Mouse (Mus musculus) urinary bladder, postnatal 25 days (tissue): ENCODE measurements at regions not wholly inside any gene's neighbourhood (a gene's known extent, or its start where the extent isn't known, plus 50 kb on each side); places are given as distances from the start of the nearest gene placed in this dataset.

Experiments used
- DNase-seq: peaks from one replicate; pipeline ENCODE4 v3.0.0; 2022; ENCODE audit warnings: low spot score

DNA sequence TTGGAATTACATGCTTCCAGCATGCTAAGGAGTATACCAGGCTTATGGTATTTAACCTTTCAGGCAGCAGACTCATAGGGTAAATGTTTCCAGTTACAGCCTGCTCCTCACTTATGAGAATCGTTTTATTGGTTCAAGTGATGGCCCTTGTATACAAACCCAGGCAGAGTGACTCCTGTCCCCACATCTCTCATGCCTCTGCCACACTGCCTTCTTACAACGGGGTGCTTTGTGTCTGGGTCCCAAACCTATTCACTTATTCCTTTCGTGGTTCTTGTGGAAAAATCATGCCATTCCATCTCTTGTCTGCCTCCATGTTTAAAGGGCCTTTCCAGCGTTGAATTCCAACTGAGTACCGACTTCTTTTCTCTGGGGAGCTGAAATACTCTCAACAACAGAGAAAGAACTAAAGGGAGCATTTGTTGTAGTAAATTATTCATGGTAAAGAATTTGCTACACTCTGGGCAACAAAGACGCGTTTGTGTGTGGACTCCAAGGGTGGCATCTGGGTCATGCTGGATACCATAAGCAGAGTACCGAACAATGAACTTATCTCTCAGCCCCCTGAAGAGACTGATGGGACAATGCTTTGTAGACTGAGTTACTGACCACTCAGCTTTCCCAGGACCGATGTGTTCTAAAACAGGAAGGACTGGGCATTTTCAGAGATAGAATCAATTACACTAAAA, 291.6 kb downstream of the Pten start:
- DNase-seq: no peak

DNA sequence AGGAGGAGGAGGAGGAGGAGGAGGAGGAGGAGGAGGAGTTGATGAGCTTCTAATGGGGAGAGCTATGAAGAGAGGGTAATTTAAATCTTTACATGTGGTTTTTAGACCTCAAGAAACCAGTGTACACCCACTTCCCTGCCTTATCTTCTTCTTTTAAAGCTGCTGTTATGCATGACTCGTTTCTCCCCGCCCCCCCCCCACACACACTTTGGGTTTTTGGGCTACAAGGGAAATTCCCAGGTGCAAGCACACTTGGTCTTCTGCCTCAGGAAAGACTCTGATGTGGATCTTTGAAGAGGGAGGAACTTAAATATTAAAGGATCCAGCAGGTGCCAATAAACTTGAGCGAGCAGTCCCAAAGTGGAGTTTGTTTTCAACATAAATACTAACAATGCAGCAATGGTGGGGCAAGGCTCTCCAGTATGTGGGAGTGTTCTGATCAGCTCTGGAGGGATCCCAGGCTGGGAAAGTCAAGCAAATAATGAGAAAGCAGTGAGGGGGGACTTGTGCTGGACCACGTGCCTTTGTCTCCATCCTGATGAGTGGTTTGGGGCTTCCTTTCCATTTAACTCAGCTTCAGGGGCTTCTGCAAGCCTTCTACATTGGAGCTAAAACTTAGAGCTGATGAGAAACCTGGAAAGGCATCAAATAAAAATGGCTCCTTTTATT, 296.0 kb downstream of the Pten start:
- DNase-seq: no peak

DNA sequence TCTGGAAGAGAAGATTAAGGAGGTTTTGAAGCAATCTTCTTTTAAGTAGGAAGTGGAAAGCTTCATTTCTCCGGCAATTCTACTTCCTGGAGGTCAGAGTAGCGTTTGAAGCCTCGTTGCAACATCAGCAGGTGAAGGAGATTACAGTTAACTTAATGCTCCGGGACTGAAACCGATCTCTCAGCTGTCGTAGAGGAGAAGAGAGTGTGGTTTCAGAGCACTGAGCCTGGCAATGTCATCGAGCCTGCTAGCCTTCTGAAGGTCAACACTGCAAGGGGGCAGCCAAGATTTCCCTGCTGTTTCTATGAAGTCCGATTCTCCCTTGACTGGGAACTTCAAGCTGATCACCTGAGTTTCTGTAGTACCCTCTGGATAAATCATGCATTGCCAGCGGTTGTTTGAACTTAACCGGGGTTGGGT, 299.1 kb downstream of the Pten start:
- DNase-seq: no peak

DNA sequence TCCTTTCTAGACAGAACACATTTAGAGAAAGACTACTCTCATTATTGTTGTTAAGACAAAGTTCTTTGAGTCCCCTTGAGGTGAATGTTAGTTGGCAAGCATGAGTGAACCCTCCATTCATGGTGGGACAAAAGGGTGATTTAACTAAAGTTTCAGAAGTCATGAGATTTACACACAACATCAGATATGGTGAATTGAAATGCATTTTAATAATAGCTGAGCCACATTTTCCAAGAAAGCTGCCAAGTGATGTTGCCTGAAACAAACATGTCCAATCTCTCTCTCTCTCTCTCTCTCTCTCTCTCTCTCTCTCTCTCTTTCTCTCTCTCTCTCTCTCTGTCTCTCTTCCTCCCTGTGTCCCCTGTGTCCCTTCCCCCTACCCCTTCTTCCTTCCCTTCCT, 303.7 kb downstream of the Pten start:
- no peak for DNase-seq

DNA sequence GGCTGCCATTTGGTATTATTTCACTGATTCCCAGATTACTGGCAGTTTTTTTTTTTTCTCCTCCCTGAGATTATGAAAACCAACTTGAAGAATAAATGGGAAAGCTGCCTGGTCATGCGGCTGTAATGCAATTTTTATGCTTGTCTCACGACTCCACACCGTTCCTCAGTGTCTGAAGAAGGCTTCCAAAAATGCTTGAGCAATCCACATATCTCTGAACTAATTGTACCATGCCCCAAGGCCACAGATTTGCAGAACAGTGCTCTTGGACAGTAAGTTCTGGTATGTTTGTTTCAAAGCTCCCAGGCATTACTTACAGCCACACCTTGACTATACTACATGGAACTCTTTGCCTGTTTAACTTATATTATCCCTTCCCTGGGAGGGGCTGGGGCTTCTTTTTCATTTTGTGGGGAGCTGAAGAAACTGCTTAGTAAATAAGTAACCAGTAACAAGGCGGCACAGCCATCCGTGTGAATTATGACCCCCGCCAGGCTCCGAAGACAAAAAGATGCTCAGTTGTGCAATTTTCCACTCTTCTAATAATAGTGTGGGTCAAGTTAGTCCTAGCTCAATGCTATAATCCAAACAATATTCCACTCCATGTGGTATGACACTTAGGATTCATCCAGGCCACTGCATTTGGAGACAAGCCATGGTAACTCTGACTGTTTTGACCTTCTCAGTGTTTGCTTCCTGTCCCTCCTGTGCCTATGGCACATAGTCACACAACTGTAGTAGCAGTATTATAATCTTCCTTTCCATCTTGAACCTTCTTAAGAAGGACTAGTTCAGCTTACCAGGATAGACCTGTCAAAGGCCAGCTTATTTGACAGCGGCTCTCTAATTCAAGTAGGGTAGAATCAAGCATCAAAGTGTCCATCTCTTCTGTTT, 305.1 kb downstream of the Pten start:
- no peak for DNase-seq

DNA sequence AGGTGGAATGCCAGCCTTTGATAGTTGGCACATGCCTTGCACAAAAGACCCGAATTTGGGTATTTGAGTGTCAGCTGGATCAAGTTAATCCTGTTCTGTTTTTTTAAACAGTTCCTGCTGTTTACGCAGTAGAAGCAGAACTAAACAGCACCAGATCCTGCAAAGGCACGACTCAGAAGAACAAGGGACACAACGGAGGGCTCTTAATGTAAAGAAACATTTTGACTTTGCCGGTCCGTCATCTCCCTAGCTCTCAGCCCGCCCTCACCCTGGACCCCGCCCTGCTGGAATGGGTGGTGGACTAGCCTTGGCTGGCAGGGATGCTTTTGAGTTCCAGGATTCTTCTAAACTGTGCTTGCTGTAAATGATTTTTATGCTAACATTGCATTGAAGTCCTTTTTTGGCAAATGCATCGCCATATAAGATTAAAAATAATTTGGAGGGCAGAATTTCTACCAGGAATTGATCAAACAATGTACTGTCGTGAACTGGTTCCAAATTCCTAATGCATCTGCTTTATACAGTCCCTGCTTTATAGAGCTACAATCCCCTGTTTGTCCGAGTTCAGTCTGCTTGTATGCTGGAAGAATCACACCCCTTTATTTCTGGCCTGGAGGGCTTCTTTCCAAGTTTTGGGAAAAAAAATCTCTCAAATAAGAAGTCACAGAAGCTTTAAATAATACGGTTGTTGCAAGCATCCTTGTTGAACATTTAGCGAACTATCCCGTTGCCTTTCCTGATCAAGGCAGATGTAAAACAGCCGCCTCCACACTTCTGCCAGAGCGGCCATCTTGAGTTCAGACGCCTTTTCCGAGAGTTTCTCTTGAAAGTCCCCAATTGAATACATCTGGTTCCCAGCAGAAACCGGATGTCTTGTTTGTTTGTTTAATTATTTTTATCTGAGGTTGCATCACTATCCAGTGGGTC, 308.2 kb downstream of the Pten start:
- no peak for DNase-seq

DNA sequence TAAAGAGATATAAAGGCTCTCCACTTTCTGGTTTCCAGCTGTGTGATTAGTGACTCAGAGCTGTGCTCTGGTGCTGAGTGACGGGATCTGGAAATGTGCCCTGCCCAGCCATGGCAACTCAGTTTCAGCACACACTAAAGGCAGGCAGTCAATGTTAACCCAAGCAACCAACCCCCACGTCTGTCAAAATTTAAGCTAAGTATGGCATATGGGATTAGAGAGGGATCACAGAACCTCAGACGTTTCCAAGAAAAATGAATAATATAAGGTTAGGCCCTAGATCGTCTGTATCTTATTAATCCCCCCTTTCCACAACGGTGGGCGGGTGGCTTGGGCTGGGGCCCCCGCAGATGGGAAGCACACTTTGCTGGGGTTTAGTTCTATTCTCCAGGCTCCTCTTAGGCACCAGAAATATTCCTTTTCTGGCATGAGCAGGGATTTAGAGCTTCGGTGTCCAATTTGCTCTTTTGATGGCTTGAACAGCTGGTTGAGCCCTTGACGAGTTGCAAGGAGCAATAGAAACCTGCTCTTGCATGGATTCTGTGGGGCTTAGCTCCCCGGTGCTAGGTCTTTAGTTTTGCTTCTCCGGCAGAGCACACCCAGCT, 311.2 kb downstream of the Pten start:
- DNase-seq: no peak

DNA sequence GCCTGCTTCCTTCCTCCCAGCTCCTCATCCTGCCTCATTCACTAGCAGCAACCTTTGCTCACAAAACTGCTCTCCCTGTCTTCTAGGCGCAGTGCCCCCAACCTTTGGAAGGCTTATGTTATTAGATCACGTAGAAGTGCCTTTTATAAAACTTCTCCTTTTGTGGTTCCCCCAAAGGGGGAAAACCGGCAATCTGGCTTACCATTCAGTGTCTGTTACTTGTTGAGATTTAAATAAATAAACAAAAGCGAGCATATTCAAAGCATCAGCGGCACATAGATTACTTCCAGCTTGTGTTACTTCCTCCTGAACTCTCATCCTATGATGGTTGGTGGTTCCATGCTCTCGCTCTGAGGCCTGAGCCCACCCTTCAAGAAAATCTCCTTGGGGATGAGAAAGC, 312.5 kb downstream of the Pten start:
- no peak for DNase-seq

DNA sequence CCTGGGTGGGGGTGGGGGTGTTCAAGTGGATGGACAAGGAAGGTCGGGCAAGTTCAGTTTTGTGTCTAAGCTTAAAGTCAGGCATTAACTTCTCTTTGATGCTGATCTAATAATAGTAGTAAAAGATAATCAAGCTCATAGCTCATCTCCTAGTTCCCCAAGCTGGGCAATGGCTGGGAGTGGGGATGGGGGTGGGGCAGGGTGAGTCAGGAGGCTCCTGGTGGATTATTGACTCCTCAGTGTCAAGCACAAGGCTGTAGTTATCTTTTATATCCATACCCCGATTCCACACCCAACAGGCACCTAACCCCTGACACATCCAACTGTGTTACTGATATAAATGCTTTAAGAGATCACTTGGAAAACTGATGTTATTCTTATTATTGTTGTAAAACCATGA, 315.0 kb downstream of the Pten start:
- DNase-seq: no peak

DNA sequence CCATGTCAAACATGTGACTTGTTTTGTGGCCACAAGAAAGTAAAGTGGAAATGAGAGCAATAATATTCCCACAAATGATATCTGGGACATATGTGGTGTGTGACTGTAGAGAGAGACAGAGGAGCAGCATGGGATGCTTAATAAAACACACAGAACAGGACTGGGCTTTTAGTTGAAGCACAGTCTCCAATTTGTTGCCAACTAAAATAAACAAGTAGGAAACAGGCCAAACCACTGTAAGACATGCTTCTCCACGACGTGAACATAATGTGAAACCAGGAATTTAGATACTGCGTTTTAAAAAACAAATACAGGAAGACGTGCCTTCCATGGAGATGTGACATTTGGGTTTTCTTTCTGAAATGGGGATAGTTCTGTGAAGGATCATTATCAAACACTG, 317.2 kb downstream of the Rnls start:
- no peak for DNase-seq

DNA sequence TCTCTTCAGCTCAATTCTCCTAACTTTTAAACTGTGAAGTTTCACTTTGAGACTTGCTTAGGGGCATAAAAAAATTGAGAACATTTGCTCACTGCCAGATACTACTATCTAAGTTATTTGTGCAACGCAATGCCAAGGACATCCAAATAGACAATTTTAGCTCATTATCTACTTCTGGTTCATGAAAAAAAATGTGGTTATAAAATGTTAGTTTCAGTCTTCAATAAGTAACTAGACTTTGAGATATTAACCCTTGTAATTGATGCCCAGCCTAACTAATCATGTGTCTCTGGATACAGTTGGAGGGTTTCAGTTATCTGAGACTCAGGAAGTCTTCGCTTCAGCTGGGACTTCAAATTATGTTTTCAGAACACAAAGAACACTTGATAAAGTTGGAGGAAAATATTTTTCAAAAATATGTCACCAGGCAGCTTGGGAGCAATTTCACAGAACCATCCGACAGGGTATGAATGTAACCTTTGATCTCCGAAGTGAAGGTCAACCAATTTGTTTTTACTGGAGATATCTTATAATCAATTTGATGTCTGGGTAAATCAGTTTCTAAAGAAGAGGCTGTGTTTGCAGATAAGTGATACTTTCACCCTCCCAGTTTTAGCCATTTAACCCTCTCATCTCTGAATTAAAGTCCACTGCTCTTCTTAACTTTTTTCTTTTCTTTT, 313.3 kb downstream of the Rnls start:
- DNase-seq: no peak

DNA sequence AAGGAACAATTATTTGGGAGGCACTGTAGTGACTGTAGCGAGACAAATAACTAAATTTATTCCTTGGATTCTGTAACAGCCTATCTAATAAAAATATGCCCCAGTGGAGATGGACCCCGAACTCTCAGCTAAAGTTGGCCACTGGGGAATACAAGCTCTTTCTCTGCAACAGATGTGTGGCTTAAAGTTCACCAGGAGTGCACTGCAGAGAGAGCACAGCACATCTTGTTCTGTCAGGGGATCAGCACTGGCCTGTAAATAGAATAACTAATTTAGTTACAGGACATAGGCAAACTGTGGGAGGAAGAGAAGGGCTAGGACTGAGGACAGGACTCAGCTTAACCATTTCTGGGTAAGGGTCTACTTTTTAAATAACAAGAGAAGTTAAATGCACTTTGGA, 312.1 kb downstream of the Rnls start:
- DNase-seq: no peak

DNA sequence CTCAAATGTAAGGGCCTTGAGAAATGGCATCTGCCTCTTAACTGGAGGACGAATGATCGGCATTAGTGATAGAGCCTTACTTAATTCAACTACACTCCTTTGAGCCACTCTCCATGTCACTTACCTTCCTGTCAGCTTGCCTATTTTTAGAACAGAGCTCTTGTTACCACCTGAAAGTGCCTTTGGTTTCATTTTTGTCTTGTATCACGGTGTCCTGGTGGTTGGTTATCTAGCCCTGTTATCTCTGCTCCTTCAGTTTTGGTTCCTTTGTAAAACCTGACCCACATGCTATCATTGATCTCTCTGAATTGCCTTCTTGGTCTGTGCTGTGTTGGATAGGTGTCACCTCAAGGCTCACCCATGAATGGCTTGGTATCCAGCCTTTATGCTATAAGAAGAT, 310.6 kb downstream of the Rnls start:
- no peak for DNase-seq

DNA sequence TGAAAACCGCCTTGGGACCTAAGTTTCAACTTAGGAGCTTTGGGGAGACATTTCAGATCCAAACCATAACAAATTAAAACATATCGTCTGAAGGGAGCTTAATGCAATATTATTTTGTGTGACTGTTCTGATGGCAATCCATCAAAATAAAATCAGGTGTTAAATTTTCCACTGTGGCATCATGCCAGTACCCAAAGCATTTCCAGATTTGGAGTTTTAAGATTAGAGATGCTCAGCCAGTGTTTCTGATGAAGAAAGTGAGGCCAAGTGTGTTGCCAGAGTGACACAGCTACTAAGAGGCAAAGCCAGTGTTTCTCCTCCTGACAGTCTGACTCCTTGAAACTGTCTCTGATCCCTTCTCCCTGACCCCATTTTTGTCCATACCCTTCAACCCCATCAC, 308.7 kb downstream of the Rnls start:
- DNase-seq: no peak

DNA sequence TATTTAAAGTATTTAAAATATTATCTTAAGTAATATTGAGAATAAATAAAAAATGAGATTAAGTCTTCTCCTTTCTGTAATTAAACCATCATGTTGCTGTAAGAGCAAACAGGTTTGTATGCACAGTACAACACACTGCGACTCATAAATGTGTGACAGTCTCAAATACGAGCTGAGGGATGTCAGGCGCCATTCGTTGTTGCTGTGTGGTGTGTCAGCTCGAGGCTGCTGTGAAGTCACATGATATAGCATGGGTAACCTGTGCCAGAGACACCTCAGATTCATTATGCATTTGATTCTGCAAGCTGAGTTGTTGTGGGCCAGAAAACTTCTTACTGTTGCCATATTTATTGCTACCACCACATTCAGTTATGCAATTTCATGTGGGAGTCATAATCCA, 307.4 kb downstream of the Rnls start:
- DNase-seq: no peak
